Mouse (Mus musculus) liver, embryonic 15.5 days (tissue): ENCODE measurements around the gene Nxf1. TPM values are rescaled to one million over a fixed set of nuclear protein-coding genes. Genes with fewer than 3 reads are reported as not detected.
"Not testable (repeated sequence)": the region's sequence is repeated elsewhere in the genome, so short reads cannot be mapped to it uniquely, and the experiment has no call there.

Experiments
- ATAC-seq: fragments of 200-750 bp; cut with Nextera tagmentation; 2 replicates; pipeline ENCODE4 v1.8.0; 2017; ENCODE audit warnings: moderate number of reproducible peaks, mild to moderate bottlenecking, moderate library complexity; ENCODE audit not compliant: insufficient read depth
- H3K27ac ChIP-seq: fragments of 300-500 bp; sonication (generic); replicated peaks from 2 replicates; pipeline ENCODE4 v1.5.1; 2015; ENCODE audit warnings: mild to moderate bottlenecking, inconsistent platforms
- H3K27me3 ChIP-seq: fragments of 300-500 bp; sonication (generic); 2 replicates; pipeline ENCODE4 v1.6.1; 2015; ENCODE audit warnings: mild to moderate bottlenecking, inconsistent platforms
- H3K36me3 ChIP-seq: fragments of 300-500 bp; sonication (generic); replicated peaks from 2 replicates; pipeline ENCODE4 v1.6.1; 2015; ENCODE audit warnings: moderate library complexity, mild to moderate bottlenecking, inconsistent platforms
- H3K4me1 ChIP-seq: fragments of 300-500 bp; sonication (generic); replicated peaks from 2 replicates; pipeline ENCODE4 v1.6.1; 2015; ENCODE audit warnings: inconsistent platforms
- H3K4me2 ChIP-seq: fragments of 300-500 bp; sonication (generic); 2 replicates; pipeline ENCODE4 v1.6.1; 2015; ENCODE audit warnings: moderate library complexity, mild to moderate bottlenecking, inconsistent platforms
- H3K4me3 ChIP-seq: fragments of 300-500 bp; sonication (generic); replicated peaks from 2 replicates; pipeline ENCODE4 v1.5.1; 2015; ENCODE audit warnings: mild to moderate bottlenecking, inconsistent platforms
- H3K9ac ChIP-seq: fragments of 300-500 bp; sonication (generic); 2 replicates; pipeline ENCODE4 v1.6.1; 2015; ENCODE audit warnings: moderate library complexity, mild to moderate bottlenecking, inconsistent platforms
- H3K9me3 ChIP-seq: fragments of 300-500 bp; sonication (generic); replicated peaks from 2 replicates; pipeline ENCODE4 v1.6.1; 2016; ENCODE audit warnings: inconsistent platforms
- WGBS: fragments of 180-500 bp; shearing (Covaris S2); methylation state at CpG from one replicate; pipeline ENCODE4 v1.1.7; 2015; ENCODE audit warnings: mixed read lengths; ENCODE audit not compliant: insufficient replicate concordance; 5-methylcytosine and 5-hydroxymethylcytosine counted together
- polyA plus RNA-seq: library from polyadenylated mRNA; unstranded; fragments of >200 nt; fragmentation: Nextera tagmentation; extraction: Ambion mirVana; gene quantifications from 2 replicates; pipeline ENCODE4 v1.2.1, GENCODE M21; 2015

Gene Nxf1
- polyA plus RNA-seq, 1 experiment from 2014 or later = 81.2 TPM

- Histone ChIP-seq H3K36me3 (peaks cover 32% of the 10 kb centered on the region), H3K27me3 (no peaks in the 10 kb centered on the region), H3K9me3 (no peaks in the 10 kb centered on the region), H3K9ac (peak overlapping the region; percentile 82), H3K4me2 (peak overlapping the region; percentile 74), H3K4me1 (peaks cover 46% of the 10 kb centered on the region), H3K27ac (peak overlapping the region; percentile 99), H3K4me3 (peak overlapping the region; percentile 72)
- 25% methylated on average over 4 of the region's 4 CpGs for WGBS
- ATAC-seq = no peak
Observed at GRCm38 (mm10) chr19:8725081-8725613, 31.7 kb upstream of the Nxf1 start.

GRCm38 (mm10) chr19:8726609-8727390, 30.1 kb upstream of the Nxf1 start:
- Histone ChIP-seq H3K9ac (no peak overlapping the region), H3K27ac (no peak overlapping the region)
- 24% methylated on average over 3 of the region's 3 CpGs for WGBS

GRCm38 (mm10) chr19:8727495-8728114, 29.3 kb upstream of the Nxf1 start:
- Histone ChIP-seq H3K9me3 (no peaks in the 10 kb centered on the region), H3K27ac (peak overlapping the region; percentile 64), H3K36me3 (peaks cover 32% of the 10 kb centered on the region), H3K27me3 (0 out of 2 replicates have a peak, but pooled peaks cover under 1% of the 10 kb centered on the region), H3K4me2 (no peak overlapping the region), H3K4me1 (peaks cover 28% of the 10 kb centered on the region), H3K9ac (no peak overlapping the region), H3K4me3 (no peak overlapping the region)
- ATAC-seq = no peak
- 9% methylated on average over 5 of the region's 5 CpGs for WGBS

More at GRCm38 (mm10) chr19:8726609-8727390, 30.1 kb upstream of the Nxf1 start:
- peaks cover 32% of the 10 kb centered on the region for H3K4me1 ChIP-seq
- H3K4me3 ChIP-seq = no peak overlapping the region
- peaks cover 32% of the 10 kb centered on the region for H3K36me3 ChIP-seq
- ATAC-seq = no peak
- no peaks in the 10 kb centered on the region for H3K27me3 ChIP-seq
- H3K9me3 ChIP-seq = no peaks in the 10 kb centered on the region
- H3K4me2 ChIP-seq = no peak overlapping the region

GRCm38 (mm10) chr19:8728335-8729099, 28.4 kb upstream of the Nxf1 start:
- not testable (repeated sequence) for H3K27ac ChIP-seq, H3K27me3 ChIP-seq, H3K4me3 ChIP-seq, H3K9me3 ChIP-seq, H3K9ac ChIP-seq, H3K4me2 ChIP-seq, ATAC-seq
- peaks cover 32% of the 10 kb centered on the region for H3K36me3 ChIP-seq
- WGBS = 44% methylated on average over 3 of the region's 3 CpGs
- peaks cover 28% of the 10 kb centered on the region for H3K4me1 ChIP-seq

- Histone ChIP-seq H3K4me1 (peaks cover 18% of the 10 kb centered on the region), H3K4me3 (no peak overlapping the region), H3K27ac (no peak overlapping the region), H3K9ac (no peak overlapping the region), H3K9me3 (no peaks in the 10 kb centered on the region), H3K27me3 (peaks cover 6% of the 10 kb centered on the region), H3K36me3 (peaks cover 20% of the 10 kb centered on the region), H3K4me2 (no peak overlapping the region)
- WGBS = 33% methylated on average over 3 of the region's 3 CpGs
- ATAC-seq = no peak
Observed at GRCm38 (mm10) chr19:8734334-8734733, 22.5 kb upstream of the Nxf1 start.

- ATAC-seq = peak; percentile 87
- H3K4me1 ChIP-seq = peaks cover 21% of the 10 kb centered on the region
- H3K9ac ChIP-seq = peak within 1 kb of the TSS; percentile 70
- peak within 1 kb of the TSS; percentile 84 for H3K4me2 ChIP-seq
- H3K4me3 ChIP-seq = peak within 1 kb of the TSS; percentile 80
- H3K27ac ChIP-seq = peak within 1 kb of the TSS; percentile 77
- peaks cover 6% of the 10 kb centered on the region for H3K27me3 ChIP-seq
- H3K9me3 ChIP-seq = no peaks in the 10 kb centered on the region
- WGBS = under 1% methylated on average over 32 of the region's 32 CpGs
- H3K36me3 ChIP-seq = peaks cover 32% of the 10 kb centered on the region
Observed at GRCm38 (mm10) chr19:8735389-8736159, 21.3 kb upstream of the Nxf1 start, which contains the start of gene Wdr74. Gene Wdr74, plus strand, starts transcription at chr19:8735827.

GRCm38 (mm10) chr19:8736160-8736467, 20.8 kb upstream of the Nxf1 start:
- peaks cover 37% of the 10 kb centered on the region for H3K36me3 ChIP-seq
- peak; percentile 13; the same call in 1 of the 2 replicates for ATAC-seq
- H3K4me3 ChIP-seq = peak overlapping the region; percentile 80
- H3K27ac ChIP-seq = peak overlapping the region; percentile 77
- no peaks in the 10 kb centered on the region for H3K9me3 ChIP-seq
- H3K9ac ChIP-seq = peak overlapping the region; percentile 70
- H3K4me2 ChIP-seq = peak overlapping the region; percentile 84
- H3K27me3 ChIP-seq = peaks cover 6% of the 10 kb centered on the region
- WGBS = 2% methylated on average over 11 of the region's 11 CpGs
- H3K4me1 ChIP-seq = peaks cover 26% of the 10 kb centered on the region

GRCm38 (mm10) chr19:8738911-8739310, 18.0 kb upstream of the Nxf1 start:
- Histone ChIP-seq H3K4me1 (peaks cover 42% of the 10 kb centered on the region), H3K4me3 (no peak overlapping the region), H3K36me3 (peaks cover 47% of the 10 kb centered on the region), H3K27me3 (no peaks in the 10 kb centered on the region), H3K9me3 (no peaks in the 10 kb centered on the region), H3K27ac (no peak overlapping the region), H3K9ac (no peak overlapping the region), H3K4me2 (no peak overlapping the region)
- 77% methylated on average over 7 of the region's 7 CpGs for WGBS
- no peak for ATAC-seq

- 76% methylated on average over 6 of the region's 6 CpGs for WGBS
- H3K27me3 ChIP-seq = no peaks in the 10 kb centered on the region
- H3K36me3 ChIP-seq = peaks cover 54% of the 10 kb centered on the region
Observed at GRCm38 (mm10) chr19:8739646-8740045, 17.2 kb upstream of the Nxf1 start.

GRCm38 (mm10) chr19:8740603-8741002, 16.3 kb upstream of the Nxf1 start, which contains the start of gene 1700092M07Rik:
Gene 1700092M07Rik, plus strand, starts transcription at chr19:8740718.
- Histone ChIP-seq H3K4me3 (peak within 1 kb of the TSS; percentile 88), H3K4me2 (peak within 1 kb of the TSS; percentile 83), H3K27ac (peak within 1 kb of the TSS; percentile 95), H3K9me3 (no peaks in the 10 kb centered on the region), H3K9ac (peak within 1 kb of the TSS; percentile 94), H3K4me1 (peaks cover 32% of the 10 kb centered on the region), H3K36me3 (peaks cover 63% of the 10 kb centered on the region), H3K27me3 (no peaks in the 10 kb centered on the region)
- 72% methylated on average over 14 of the region's 14 CpGs for WGBS
- no peak for ATAC-seq

More at GRCm38 (mm10) chr19:8739646-8740045, 17.2 kb upstream of the Nxf1 start:
- no peak overlapping the region for H3K9ac ChIP-seq
- H3K4me1 ChIP-seq = peaks cover 40% of the 10 kb centered on the region
- no peak overlapping the region for H3K4me2 ChIP-seq
- H3K9me3 ChIP-seq = no peaks in the 10 kb centered on the region
- H3K4me3 ChIP-seq = no peak overlapping the region
- no peak overlapping the region for H3K27ac ChIP-seq
- ATAC-seq = no peak
